19 mouse cellular contexts compared by ENCODE assay signal in the genomic region with DNA sequence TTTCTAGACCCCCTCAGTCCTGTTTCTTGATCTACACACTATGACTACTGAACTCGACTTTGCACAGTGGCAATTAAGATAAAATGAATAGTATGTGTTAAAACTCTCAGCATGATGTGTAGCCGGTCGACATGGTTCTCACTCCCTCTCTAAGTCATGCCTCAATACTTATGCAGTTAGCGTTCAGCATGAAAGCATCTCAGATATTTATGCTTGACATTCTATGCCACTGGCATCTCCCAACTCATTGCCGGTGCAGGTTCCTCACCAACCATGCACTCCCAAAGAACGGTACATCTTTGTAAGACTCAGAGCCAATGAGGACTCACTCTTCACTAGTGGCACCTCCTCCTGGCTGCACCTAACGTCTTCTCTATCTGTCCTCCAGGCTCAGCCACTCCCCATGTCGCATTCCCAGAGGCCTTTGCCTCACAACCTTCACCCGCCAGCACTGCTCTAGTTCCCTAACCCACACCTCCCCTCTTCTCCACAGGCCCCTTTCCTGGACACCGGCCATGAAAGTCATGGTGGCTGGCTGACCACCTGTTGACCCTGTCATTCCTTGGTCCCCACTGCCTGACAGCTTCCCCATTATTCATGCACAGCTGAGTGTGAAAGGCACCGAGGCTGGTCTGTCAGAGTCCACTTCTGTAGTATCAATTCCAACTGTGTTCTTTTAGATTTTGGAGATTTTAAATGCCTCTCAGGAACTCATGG.
DNase-seq lines count a peak whose midpoint lies in the region; ATAC-seq and TF ChIP-seq lines count a peak whose summit lies in the region.
"Had no signal": no experiment of that assay in that cellular context is flagged by ENCODE, and none has a peak within 500 bp of the region (broad histone marks: within the 10 kb centered on the region; RNA-seq: fewer than 3 reads in every experiment).

No protein-coding gene starts in this region.

- intact Hi-C loops in gastrocnemius, adult 2 months (cut with DNase I): no loop called here

- H3K9ac ChIP-seq in ES-E14 (ENCODE audit: insufficient read depth, low read depth, low read length, poor library complexity, severe bottlenecking): no peak overlapping the region
- H3K9ac ChIP-seq in neural tube, embryonic 15.5 days (replicated peaks): no peak overlapping the region
- H3K9ac ChIP-seq: heart, embryonic 12.5 days; limb, embryonic 12.5 days; neural tube, embryonic 13.5 days had no signal

- in situ Hi-C loops in ES-E14 (cut with MboI; ENCODE audit: low sequenced_read_pairs in 2 of 2, unreplicated experiment in 2 of 2): no loop called here

- no peaks in the 10 kb centered on the region for H3K36me3 ChIP-seq in ES-E14 (ENCODE audit: control insufficient read depth, insufficient read depth, low read length, poor library complexity, severe bottlenecking)
- no peaks in the 10 kb centered on the region for H3K36me3 ChIP-seq in neural tube, embryonic 15.5 days

- DNase-seq in gastrocnemius, adult 2 months: peak; percentile 44
- no peak for DNase-seq in gastrocnemius, adult 18-20 months (ENCODE audit: low spot score)
- no peak for DNase-seq in ES-E14 (ENCODE audit: low read depth, low spot score)
- DNase-seq in kidney, adult 9 months: peak; percentile 43
- peak; percentile 62 to 73 for DNase-seq in kidney, postnatal 4 days
- DNase-seq in c-Kit-positive CD71-positive TER-119-positive erythroid progenitor cells, embryonic 14.5 days (ENCODE audit: low spot score): no peak
- DNase-seq in cerebellum, postnatal 25 days: no peak
- DNase-seq: adrenal gland, postnatal 10 days; cerebellum, adult 8-10 months; embryo, embryonic 11 days; heart, postnatal 36 days; layer of hippocampus, postnatal 36 days had no signal

- H3K4me2 ChIP-seq in neural tube, embryonic 15.5 days: no peak overlapping the region
- H3K4me2 ChIP-seq: heart, embryonic 12.5 days; limb, embryonic 12.5 days; neural tube, embryonic 13.5 days had no signal

- TF ChIP-seq CTCF in gastrocnemius, adult 2 months (IDR thresholded peaks at IDR 0.05): no peak

- H3K27ac ChIP-seq in gastrocnemius, adult 2 months: no peak overlapping the region
- H3K27ac ChIP-seq in ES-E14 (ENCODE audit: insufficient read depth, low read depth, low read length, poor library complexity, severe bottlenecking): peak overlapping the region; percentile 22; the same call in 1 of the 2 replicates
- H3K27ac ChIP-seq in neural tube, embryonic 15.5 days (replicated peaks): no peak overlapping the region
- H3K27ac ChIP-seq: hindbrain, postnatal 0 days; limb, embryonic 12.5 days; neural tube, embryonic 13.5 days had no signal

- no peaks in the 10 kb centered on the region for H3K9me3 ChIP-seq in ES-E14 (ENCODE audit: control insufficient read depth, insufficient read depth, low read depth, low read length)
- H3K9me3 ChIP-seq in neural tube, embryonic 15.5 days (replicated peaks): no peaks in the 10 kb centered on the region
- H3K9me3 ChIP-seq: limb, embryonic 12.5 days; neural tube, embryonic 13.5 days had no signal

- H3K27me3 ChIP-seq in neural tube, embryonic 15.5 days (replicated peaks): no peaks in the 10 kb centered on the region
- H3K27me3 ChIP-seq: heart, embryonic 12.5 days; limb, embryonic 12.5 days; megakaryocyte, embryonic 14.5 days; neural tube, embryonic 13.5 days had no signal

- no peaks in the 10 kb centered on the region for H3K4me1 ChIP-seq in ES-E14 (ENCODE audit: control insufficient read depth in 2 of 2, insufficient read depth in 2 of 2, low read length in 2 of 2, poor library complexity in 1 of 2)
- H3K4me1 ChIP-seq in neural tube, embryonic 15.5 days: peaks cover 6% of the 10 kb centered on the region
- H3K4me1 ChIP-seq: megakaryocyte, embryonic 14.5 days had no signal

- no peak overlapping the region for H3K4me3 ChIP-seq in gastrocnemius, adult 2 months
- no peak overlapping the region for H3K4me3 ChIP-seq in ES-E14 (ENCODE audit: insufficient read depth in 1 of 2, low read depth in 1 of 2, low read length in 2 of 2, poor library complexity in 1 of 2, severe bottlenecking in 1 of 2)
- no peak overlapping the region for H3K4me3 ChIP-seq in neural tube, embryonic 15.5 days (replicated peaks)
- H3K4me3 ChIP-seq: heart, embryonic 12.5 days; limb, embryonic 12.5 days; megakaryocyte, embryonic 14.5 days; neural tube, embryonic 13.5 days had no signal

- 88% methylated on average over 11 of the region's 11 CpGs for WGBS in neural tube, embryonic 15.5 days

- no peak for ATAC-seq in neural tube, embryonic 15.5 days (ENCODE audit: low FRiP score)
- ATAC-seq: forebrain, embryonic 16.5 days; hindbrain, postnatal 0 days had no signal

TF ChIP-seq in ES-E14, 5 proteins besides CTCF, POLR2A, EP300 and RAD21:
- TF ChIP-seq ZC3H11A (IDR thresholded peaks at IDR 0.05; ENCODE audit: borderline replicate concordance, low read depth, low read length) (no peak), MAFK (IDR thresholded peaks at IDR 0.05; ENCODE audit: insufficient read depth, low read depth, low read length) (no peak), HCFC1 (IDR thresholded peaks at IDR 0.05; ENCODE audit: borderline replicate concordance, insufficient read depth, low read length) (no peak)

Comparison
In these comparisons a context has a peak if more than half of its experiments do, and no peak if none do; other contexts are left out.
1. DNase-seq: peak in gastrocnemius, adult 2 months (single experiment), kidney, adult 9 months (single experiment) and kidney, postnatal 4 days (2 of 2); none in gastrocnemius, adult 18-20 months (single experiment), ES-E14 (single experiment), c-Kit-positive CD71-positive TER-119-positive erythroid progenitor cells, embryonic 14.5 days (single experiment) and cerebellum, postnatal 25 days (0 of 2).